Mouse (Mus musculus) kidney, embryonic 14.5 days (tissue): ENCODE results near the gene Asna1. TPM values are rescaled to one million over a fixed set of nuclear protein-coding genes. Genes with fewer than 3 reads are reported as not detected.

Source experiments
- ATAC-seq: fragments of 200-750 bp; cut with Nextera tagmentation; 2 replicates; pipeline ENCODE4 v1.8.0; 2017; ENCODE audit warnings: moderate number of reproducible peaks, mild to moderate bottlenecking, moderate TSS enrichment, moderate library complexity; ENCODE audit not compliant: low FRiP score, low TSS enrichment
- H3K27ac ChIP-seq: fragments of 300-500 bp; sonication (generic); 2 replicates; pipeline ENCODE4 v1.5.1; 2014; ENCODE audit warnings: low read depth, mild to moderate bottlenecking, low read length, moderate library complexity, mixed read lengths
- H3K27me3 ChIP-seq: fragments of 300-500 bp; sonication (generic); 2 replicates; pipeline ENCODE4 v1.6.1; 2014; ENCODE audit warnings: mild to moderate bottlenecking, low read length; ENCODE audit not compliant: control insufficient read depth, insufficient read depth
- H3K36me3 ChIP-seq: fragments of 300-500 bp; sonication (generic); 2 replicates; pipeline ENCODE4 v1.6.1; 2014; ENCODE audit warnings: low read length, mixed read lengths; ENCODE audit not compliant: control insufficient read depth, insufficient read depth
- H3K4me1 ChIP-seq: fragments of 300-500 bp; sonication (generic); 2 replicates; pipeline ENCODE4 v1.6.1; 2014; ENCODE audit warnings: low read length, mixed read lengths; ENCODE audit not compliant: control insufficient read depth, insufficient read depth
- H3K4me2 ChIP-seq: fragments of 300-500 bp; sonication (generic); replicated peaks from 2 replicates; pipeline ENCODE4 v1.6.1; 2014; ENCODE audit warnings: low read depth, mild to moderate bottlenecking, low read length
- H3K4me3 ChIP-seq: fragments of 300-500 bp; sonication (generic); 2 replicates; pipeline ENCODE4 v1.5.1; 2014; ENCODE audit warnings: mild to moderate bottlenecking, low read length
- H3K9ac ChIP-seq: fragments of 300-500 bp; sonication (generic); 2 replicates; pipeline ENCODE4 v1.6.1; 2014; ENCODE audit warnings: low read depth, mild to moderate bottlenecking, low read length, moderate library complexity
- H3K9me3 ChIP-seq: fragments of 300-500 bp; sonication (generic); 2 replicates; pipeline ENCODE4 v1.6.1; 2016; ENCODE audit warnings: low read length; ENCODE audit not compliant: control insufficient read depth
- WGBS: fragments of 180-500 bp; shearing (Covaris S2); extraction: QIAGEN DNeasy Blood & Tissue Kit; methylation state at CpG from one replicate; pipeline ENCODE4 v1.1.7; 2014; 5-methylcytosine and 5-hydroxymethylcytosine counted together
- polyA plus RNA-seq: library from polyadenylated mRNA; unstranded; fragments of >200 nt; fragmentation: Nextera tagmentation; extraction: Ambion mirVana; gene quantifications from 2 replicates; pipeline ENCODE4 v1.2.1, GENCODE M21; 2014

Gene Asna1
- polyA plus RNA-seq, 1 experiment from 2014 or later, result 109 TPM

- peaks cover 33% of the 10 kb centered on the region for H3K36me3 ChIP-seq
- under 1% methylated on average over 57 of the region's 61 CpGs for WGBS
- H3K4me2 ChIP-seq, result peak overlapping the region; percentile 98
- ATAC-seq, result peak; percentile 84
- peak overlapping the region; percentile 57 for H3K9ac ChIP-seq
- peak overlapping the region; percentile 53; the same call in 1 of the 2 replicates for H3K27ac ChIP-seq
- H3K9me3 ChIP-seq, result no peaks in the 10 kb centered on the region
- peak overlapping the region; percentile 58 for H3K4me3 ChIP-seq
- H3K27me3 ChIP-seq, result no peaks in the 10 kb centered on the region; the same call in 1 of the 2 replicates
- peaks cover 44% of the 10 kb centered on the region for H3K4me1 ChIP-seq
These were observed 48.9 kb downstream of the Asna1 start for GRCm38 (mm10) chr8:84976031-84976762.

GRCm38 (mm10) chr8:84975434-84975833 is 49.6 kb downstream of the Asna1 start:
- H3K9ac ChIP-seq, result no peak overlapping the region

GRCm38 (mm10) chr8:84974543-84975142 is 50.4 kb downstream of the Asna1 start:
- Histone ChIP-seq H3K27me3 (no peaks in the 10 kb centered on the region; the same call in 1 of the 2 replicates), H3K9me3 (no peaks in the 10 kb centered on the region), H3K9ac (no peak overlapping the region), H3K4me3 (no peak overlapping the region), H3K36me3 (peaks cover 38% of the 10 kb centered on the region), H3K4me2 (no peak overlapping the region), H3K27ac (no peak overlapping the region), H3K4me1 (peaks cover 42% of the 10 kb centered on the region)
- 83% methylated on average over 8 of the region's 8 CpGs for WGBS
- ATAC-seq, result no peak

More at GRCm38 (mm10) chr8:84975434-84975833, 49.6 kb downstream of the Asna1 start:
- 31% methylated on average over 7 of the region's 7 CpGs for WGBS
- Histone ChIP-seq H3K27me3 (no peaks in the 10 kb centered on the region; the same call in 1 of the 2 replicates), H3K36me3 (peaks cover 38% of the 10 kb centered on the region), H3K4me2 (peak overlapping the region; percentile 98; the same call in 1 of the 2 replicates), H3K4me3 (no peak overlapping the region), H3K27ac (no peak overlapping the region), H3K4me1 (peaks cover 45% of the 10 kb centered on the region), H3K9me3 (no peaks in the 10 kb centered on the region)
- no peak for ATAC-seq

GRCm38 (mm10) chr8:84973803-84974542 is 51.1 kb downstream of the Asna1 start:
- peaks cover 38% of the 10 kb centered on the region for H3K36me3 ChIP-seq
- WGBS, result 76% methylated on average over 4 of the region's 4 CpGs
- no peaks in the 10 kb centered on the region; the same call in 1 of the 2 replicates for H3K27me3 ChIP-seq
- H3K4me2 ChIP-seq, result no peak overlapping the region
- no peak overlapping the region for H3K4me3 ChIP-seq
- no peak overlapping the region for H3K27ac ChIP-seq
- H3K4me1 ChIP-seq, result peaks cover 36% of the 10 kb centered on the region
- H3K9ac ChIP-seq, result no peak overlapping the region
- no peak; the same call in 1 of the 2 replicates for ATAC-seq
- H3K9me3 ChIP-seq, result no peaks in the 10 kb centered on the region

GRCm38 (mm10) chr8:84973079-84973478 is 52.0 kb downstream of the Asna1 start:
- H3K36me3 ChIP-seq, result peaks cover 38% of the 10 kb centered on the region
- H3K4me2 ChIP-seq, result no peak overlapping the region
- ATAC-seq, result no peak
- H3K27ac ChIP-seq, result no peak overlapping the region
- no peaks in the 10 kb centered on the region; the same call in 1 of the 2 replicates for H3K27me3 ChIP-seq
- no peak overlapping the region for H3K4me3 ChIP-seq
- WGBS, result 93% methylated on average over 1 of the region's 1 CpGs
- no peaks in the 10 kb centered on the region for H3K9me3 ChIP-seq
- no peak overlapping the region for H3K9ac ChIP-seq
- peaks cover 37% of the 10 kb centered on the region for H3K4me1 ChIP-seq

- H3K27me3 ChIP-seq, result no peaks in the 10 kb centered on the region
- 77% methylated on average over 5 of the region's 5 CpGs for WGBS
- H3K36me3 ChIP-seq, result peaks cover 38% of the 10 kb centered on the region
- peaks cover 24% of the 10 kb centered on the region for H3K4me1 ChIP-seq
- no peak overlapping the region for H3K27ac ChIP-seq
- H3K4me2 ChIP-seq, result peak overlapping the region; percentile 69
- H3K9ac ChIP-seq, result peak overlapping the region; percentile 90; the same call in 1 of the 2 replicates
- H3K9me3 ChIP-seq, result no peaks in the 10 kb centered on the region
- H3K4me3 ChIP-seq, result peak overlapping the region; percentile 76
- ATAC-seq, result no peak
These were observed 54.2 kb downstream of the Asna1 start for GRCm38 (mm10) chr8:84970913-84971312.

GRCm38 (mm10) chr8:84970135-84970790 is 54.8 kb downstream of the Asna1 start:
- WGBS, result 7% methylated on average over 21 of the region's 21 CpGs
- ATAC-seq, result no peak

GRCm38 (mm10) chr8:84969241-84970134 is 55.6 kb downstream of the Asna1 start, which contains the start of the genes Gm49661, Prdx2 and Rnaseh2a:
Gene Gm49661 (minus strand): TSS chr8:84969433.
Gene Prdx2 (plus strand): TSS chr8:84969587.
Gene Rnaseh2a (minus strand): TSS chr8:84969767.
- H3K4me2 ChIP-seq, result peak within 1 kb of the TSS; percentile 69
- no peaks in the 10 kb centered on the region for H3K9me3 ChIP-seq
- H3K9ac ChIP-seq, result peak within 1 kb of the TSS; percentile 90
- no peaks in the 10 kb centered on the region for H3K27me3 ChIP-seq
- H3K36me3 ChIP-seq, result peaks cover 34% of the 10 kb centered on the region
- H3K27ac ChIP-seq, result peak within 1 kb of the TSS; percentile 88
- H3K4me3 ChIP-seq, result peak within 1 kb of the TSS; percentile 76
- WGBS, result under 1% methylated on average over 56 of the region's 56 CpGs
- H3K4me1 ChIP-seq, result peaks cover 27% of the 10 kb centered on the region
- peak; percentile 65 for ATAC-seq

More at GRCm38 (mm10) chr8:84970135-84970790, 54.8 kb downstream of the Asna1 start:
- H3K4me3 ChIP-seq, result peak overlapping the region; percentile 76
- no peaks in the 10 kb centered on the region for H3K9me3 ChIP-seq
- peak overlapping the region; percentile 69 for H3K4me2 ChIP-seq
- H3K36me3 ChIP-seq, result peaks cover 38% of the 10 kb centered on the region
- no peaks in the 10 kb centered on the region for H3K27me3 ChIP-seq
- H3K4me1 ChIP-seq, result peaks cover 21% of the 10 kb centered on the region
- peak overlapping the region; percentile 88 for H3K27ac ChIP-seq
- peak overlapping the region; percentile 90 for H3K9ac ChIP-seq
